Comparison of ENCODE assay signal across 10 mouse cellular contexts in the genomic region with DNA sequence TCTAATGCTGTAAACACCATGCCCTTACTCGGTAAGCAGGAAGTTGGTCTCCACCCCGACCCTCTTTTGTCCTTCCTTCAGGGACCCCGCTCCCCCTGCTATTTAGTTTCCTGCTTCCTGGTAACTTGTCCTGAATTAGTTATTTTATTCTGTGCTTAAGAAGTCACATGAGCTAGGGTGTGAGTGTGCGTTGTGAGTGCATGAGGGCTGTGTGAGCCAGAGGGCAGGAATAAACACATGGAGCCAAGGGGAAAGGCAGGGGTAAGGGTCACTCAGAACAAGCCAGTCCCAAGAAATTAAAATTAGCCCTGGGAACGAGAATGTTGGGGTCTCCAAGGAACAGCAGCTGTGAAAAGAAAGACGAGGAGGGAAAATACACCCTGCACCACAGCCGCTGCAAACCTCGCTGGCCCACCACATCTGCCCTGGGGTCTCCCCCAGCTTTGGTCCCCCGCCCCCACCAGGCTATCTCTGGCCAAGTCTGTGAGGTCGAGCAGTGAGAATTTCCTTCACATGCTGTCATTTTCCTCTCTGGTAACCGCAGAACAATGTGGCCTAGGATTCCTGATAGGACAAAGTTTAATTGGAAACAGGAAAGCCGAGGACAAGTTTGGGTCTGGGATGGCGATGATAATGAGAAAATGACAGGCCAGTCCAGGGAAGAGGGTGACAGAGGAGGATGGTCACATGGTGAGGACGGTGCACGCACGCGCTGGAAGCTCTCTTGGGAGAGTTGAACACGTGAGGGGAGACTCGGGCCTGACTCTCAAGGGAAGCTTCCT. TPM values are rescaled to one million over a fixed set of nuclear protein-coding genes. Genes with fewer than 3 reads are reported as not detected.
DNase-seq lines count a peak whose midpoint lies in the region; ATAC-seq lines count a peak whose summit lies in the region.
"Had no signal": no experiment of that assay in that cellular context is flagged by ENCODE, and none has a peak within 500 bp of the region (broad histone marks: within the 10 kb centered on the region; RNA-seq: fewer than 3 reads in every experiment).

No protein-coding gene starts in this region.

- H3K27me3 ChIP-seq in heart, embryonic 12.5 days (replicated peaks), result no peaks in the 10 kb centered on the region; the same call in 1 of the 2 replicates

- H3K4me2 ChIP-seq in heart, embryonic 12.5 days, result no peak overlapping the region
- H3K4me2 ChIP-seq: hindbrain, embryonic 14.5 days had no signal

- H3K9ac ChIP-seq in heart, embryonic 12.5 days, result no peak overlapping the region
- H3K9ac ChIP-seq: hindbrain, embryonic 14.5 days had no signal

- no peaks in the 10 kb centered on the region for H3K9me3 ChIP-seq in heart, embryonic 12.5 days (replicated peaks)

- no peaks in the 10 kb centered on the region for H3K36me3 ChIP-seq in heart, embryonic 12.5 days

- peak overlapping the region; percentile 8; the same call in 1 of the 2 replicates for H3K27ac ChIP-seq in heart, embryonic 12.5 days (ENCODE audit: poor library complexity, severe bottlenecking)
- H3K27ac ChIP-seq: hindbrain, embryonic 14.5 days had no signal

- 42% methylated on average over 19 of the region's 19 CpGs for WGBS in heart, embryonic 12.5 days

- H3K4me1 ChIP-seq in heart, embryonic 12.5 days (replicated peaks), result peaks cover 12% of the 10 kb centered on the region; the same call in 1 of the 2 replicates

- intact Hi-C loops in left cerebral cortex, postnatal 14 days (cut with DNase I), result no loop called here

- peak; percentile 39 for DNase-seq in gastrocnemius, adult 18-20 months (ENCODE audit: low spot score)
- no peak for DNase-seq in gastrocnemius, postnatal 4 days (ENCODE audit: low spot score in 2 of 2)
- peak; percentile 80 to 87 for DNase-seq in kidney, postnatal 36 days
- DNase-seq in lung, postnatal 36 days, result peak; percentile 78
- DNase-seq in left cerebral cortex, postnatal 14 days (ENCODE audit: low spot score in 2 of 2), result no peak
- DNase-seq in retina, postnatal 1 day, result no peak
- no peak for DNase-seq in thymus, postnatal 10 days (ENCODE audit: low spot score in 2 of 2)

- H3K4me3 ChIP-seq in heart, embryonic 12.5 days, result no peak overlapping the region
- H3K4me3 ChIP-seq: myocyte had no signal

- ATAC-seq in heart, embryonic 12.5 days (ENCODE audit: insufficient number of reproducible peaks, low FRiP score), result peak; percentile 73

RNA-seq across cellular contexts. Expression of gene Timp3, which starts 26.6 kb away (rescaled TPM):
- 10 to 100 TPM; 59.2 to 63.2 TPM for total RNA-seq in gastrocnemius, adult 18-20 months (2021)
- total RNA-seq in gastrocnemius, postnatal 4 days (2021), result 10 to 100 TPM; 90.4 to 99.7 TPM
- 70.8 and 71.5 TPM in 2 replicates for polyA plus RNA-seq in heart, embryonic 12.5 days (2016; fragmentation: Nextera tagmentation; extraction: Ambion mirVana)
- total RNA-seq in left cerebral cortex, postnatal 14 days (2021), result 10 to 100 TPM; 49.1 to 51.5 TPM

Comparison
In these comparisons a context has a peak if more than half of its experiments do, and no peak if none do; other contexts are left out.
1. DNase-seq: peak in gastrocnemius, adult 18-20 months (single experiment), kidney, postnatal 36 days (2 of 2) and lung, postnatal 36 days (single experiment); none in gastrocnemius, postnatal 4 days (0 of 2), left cerebral cortex, postnatal 14 days (0 of 2), retina, postnatal 1 day (single experiment) and thymus, postnatal 10 days (0 of 2).